Mouse (Mus musculus): ENCODE measurements around the gene Zbtb16.

GRCm38 (mm10) chr9:48834541-48835411 lies 1.2 kb downstream of the Zbtb16 start:
- no peak for TF ChIP-seq CTCF (IDR thresholded peaks at IDR 0.05; ENCODE audit: low read depth, low read length)
- TF ChIP-seq GATA1 (IDR thresholded peaks at IDR 0.05; ENCODE audit: borderline replicate concordance, low read length) = no peak
- TF ChIP-seq GATA2 (IDR thresholded peaks at IDR 0.05; ENCODE audit: borderline replicate concordance, low read depth, low read length) = no peak
- no peak for TF ChIP-seq TAL1 (conservative IDR thresholded peaks at IDR 0.05; ENCODE audit: low read depth, low read length)
